Mouse (Mus musculus): ENCODE measurements at regions not wholly inside any gene's neighbourhood (a gene's known extent, or its start where the extent isn't known, plus 50 kb on each side); places are given as distances from the start of the nearest gene placed in this dataset.

DNA sequence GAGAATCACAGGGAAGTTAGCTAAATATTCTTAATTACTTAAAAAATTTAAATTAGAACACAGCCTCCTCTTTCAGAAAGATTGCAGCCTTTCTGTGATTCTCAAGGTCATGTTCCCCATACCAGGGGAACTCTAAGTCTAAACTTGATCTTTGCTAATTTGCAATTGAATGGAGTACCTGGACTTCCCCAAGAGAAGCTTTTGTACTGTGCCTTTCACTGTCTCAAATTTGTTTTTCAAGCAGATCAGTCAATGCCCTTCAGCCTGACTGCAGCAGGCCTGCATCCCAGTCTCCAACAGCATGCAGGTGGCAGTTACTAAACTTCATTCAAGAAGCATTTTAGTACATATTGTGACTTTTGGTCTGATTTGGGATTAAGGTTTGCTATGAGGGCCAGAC lies 611.8 kb downstream of the Snca start:
- DNase-seq: peak; percentile 4

DNA sequence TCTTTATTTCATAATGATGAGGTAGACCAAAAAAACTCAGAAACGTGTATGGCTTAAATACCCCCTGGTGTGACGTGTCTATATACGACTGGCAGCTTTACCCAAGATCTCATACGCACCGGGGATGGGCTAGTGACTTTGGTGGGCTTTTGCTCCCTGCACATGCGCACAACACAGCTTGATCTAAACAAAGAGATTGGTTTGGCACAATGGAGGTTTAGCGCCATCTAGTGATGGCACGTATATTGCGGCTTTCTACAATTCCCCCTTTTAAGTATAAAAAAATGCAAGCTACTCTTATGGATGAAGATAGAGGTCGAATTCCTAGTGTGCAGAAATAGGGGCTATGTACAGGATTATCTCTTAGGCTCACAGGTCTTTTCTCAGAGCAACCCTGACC lies 628.1 kb downstream of the Snca start:
- DNase-seq: peak; percentile 52
